Mouse (Mus musculus) lung, postnatal 14 days (tissue): ENCODE results near the gene Abca1.

ENCODE experiments used
- DNase-seq: peaks from one replicate; pipeline ENCODE4 v3.0.0; 2021

Abca1 gene

DNA sequence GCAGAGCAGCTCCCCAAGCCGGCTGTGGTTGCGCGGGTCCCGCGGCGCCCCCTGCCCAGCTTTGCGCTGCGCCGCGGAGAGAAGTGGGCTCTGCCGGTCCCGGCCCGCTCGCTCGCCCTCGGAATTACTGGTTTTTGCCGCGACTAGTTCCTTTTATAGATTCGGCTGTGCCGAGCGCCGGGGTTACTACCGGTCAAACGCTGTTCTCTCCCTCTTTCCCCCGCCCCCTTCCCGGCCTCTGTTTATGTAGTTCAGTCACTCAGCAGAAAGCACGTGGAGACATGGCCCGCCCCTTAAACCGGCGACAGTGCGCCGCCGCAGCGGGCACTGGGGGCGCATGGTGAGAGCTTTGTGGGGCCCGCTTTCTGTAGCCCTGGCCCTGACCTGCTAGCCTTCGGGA lies at the start of gene Abca1:
TSS of gene Abca1 (minus strand) at position 129 of the 400 bp plus-strand sequence.
- peak; percentile 96 for DNase-seq

GRCm38 (mm10) chr4:53204482-53204881 lies 44.8 kb upstream of the Abca1 start:
- DNase-seq, result no peak

GRCm38 (mm10) chr4:53203595-53204400 lies 44.1 kb upstream of the Abca1 start:
- DNase-seq, result no peak

DNA sequence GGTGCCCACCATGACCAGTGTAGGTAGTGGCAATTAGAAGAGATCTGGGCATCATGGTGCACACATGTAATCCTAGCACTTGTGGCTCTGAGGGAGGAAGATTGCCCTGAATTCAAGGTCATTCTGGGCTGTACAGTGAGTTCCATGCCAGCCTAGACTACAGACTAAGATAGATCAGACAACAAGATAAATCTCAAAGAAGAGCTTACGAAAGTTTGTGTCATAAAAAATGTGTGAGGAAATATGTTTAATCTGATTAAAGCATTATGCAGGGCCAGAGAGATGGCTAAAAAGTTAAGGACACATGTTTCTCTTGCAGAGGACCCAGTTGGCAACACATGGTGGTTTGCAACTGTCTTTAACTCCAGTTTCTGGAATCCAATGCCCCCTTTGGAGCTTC lies 40.6 kb upstream of the Abca1 start:
- no peak for DNase-seq

DNA sequence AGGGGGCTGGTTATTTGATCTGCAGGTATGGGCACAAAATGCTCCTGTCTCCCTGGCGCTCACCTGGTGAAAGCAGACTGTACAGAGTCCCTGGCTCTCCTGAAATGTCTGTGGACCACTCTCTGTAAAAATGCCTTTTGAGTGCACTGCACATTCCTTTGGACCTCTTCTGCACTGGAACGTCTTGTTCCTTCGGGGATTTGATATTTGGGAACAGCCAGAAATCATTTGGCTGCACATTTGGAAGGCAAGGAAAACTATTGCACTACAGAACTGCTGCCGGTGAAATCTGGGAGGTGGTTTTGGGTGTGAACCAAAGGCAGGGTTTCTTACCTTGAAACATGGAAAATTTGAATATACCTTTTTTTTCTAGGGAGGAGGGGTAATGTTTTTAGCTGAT lies 38.1 kb upstream of the Abca1 start:
- peak; percentile 35 for DNase-seq

DNA sequence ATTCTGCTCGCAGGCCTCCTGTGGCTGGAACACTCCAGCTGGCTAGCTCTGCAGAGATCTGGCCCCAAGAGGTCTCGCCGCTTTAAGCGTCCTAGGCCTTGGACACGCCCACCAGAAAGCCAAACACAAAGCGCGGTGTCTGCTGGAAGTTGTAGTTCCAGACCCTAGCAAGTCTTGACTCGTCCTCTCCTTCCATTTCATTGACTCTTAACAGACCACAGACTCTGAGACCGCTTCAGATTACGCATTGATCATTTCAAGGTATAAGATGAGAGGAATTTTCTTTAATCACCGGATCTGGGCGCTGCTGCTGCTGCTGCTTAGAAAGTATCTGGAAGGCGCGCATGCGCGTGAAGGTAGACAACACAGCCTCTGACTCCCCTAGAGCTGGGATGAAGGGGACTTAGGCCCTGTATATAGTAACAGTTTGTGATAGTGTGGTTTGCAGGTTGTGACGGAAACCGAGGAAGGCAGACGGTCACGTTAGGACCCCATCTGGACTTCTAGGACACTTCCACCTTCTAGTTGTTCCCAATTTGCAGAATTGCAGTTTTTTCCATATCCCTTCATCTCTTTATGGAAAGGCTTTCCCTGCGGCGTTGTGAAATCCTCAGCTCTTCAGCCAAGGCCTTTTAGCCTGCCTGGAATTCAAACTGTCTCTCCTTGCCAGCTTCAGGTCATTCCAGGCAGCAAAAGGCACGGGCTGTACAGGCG lies 36.5 kb upstream of the Abca1 start:
- peak; percentile 91 for DNase-seq

DNA sequence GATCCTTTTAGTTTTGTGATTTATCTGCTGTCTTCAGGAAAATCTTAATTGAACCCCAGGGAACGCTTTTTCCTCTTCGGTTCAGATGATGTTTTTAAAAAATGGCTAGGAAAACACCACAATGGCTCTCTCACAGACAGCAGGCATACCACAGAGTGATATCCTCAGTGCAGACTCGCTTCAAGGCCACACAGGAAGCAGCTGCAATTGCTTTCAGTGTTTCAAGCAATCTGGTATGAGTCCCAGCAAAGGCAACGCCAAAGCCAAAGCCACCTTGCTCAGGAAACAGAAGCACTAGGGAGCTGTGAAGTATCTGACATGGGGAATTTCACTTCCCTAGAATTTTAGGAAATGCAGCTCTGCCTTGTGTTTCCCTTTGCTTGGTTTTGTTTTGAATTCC lies 27.4 kb upstream of the Abca1 start:
- no peak for DNase-seq

- DNase-seq, result no peak
Observed at GRCm38 (mm10) chr4:53186573-53186972, 26.9 kb upstream of the Abca1 start.

- DNase-seq, result no peak
Observed at GRCm38 (mm10) chr4:53186141-53186540, 26.4 kb upstream of the Abca1 start.

- no peak for DNase-seq
Observed at GRCm38 (mm10) chr4:53181479-53181878, 21.8 kb upstream of the Abca1 start.

DNA sequence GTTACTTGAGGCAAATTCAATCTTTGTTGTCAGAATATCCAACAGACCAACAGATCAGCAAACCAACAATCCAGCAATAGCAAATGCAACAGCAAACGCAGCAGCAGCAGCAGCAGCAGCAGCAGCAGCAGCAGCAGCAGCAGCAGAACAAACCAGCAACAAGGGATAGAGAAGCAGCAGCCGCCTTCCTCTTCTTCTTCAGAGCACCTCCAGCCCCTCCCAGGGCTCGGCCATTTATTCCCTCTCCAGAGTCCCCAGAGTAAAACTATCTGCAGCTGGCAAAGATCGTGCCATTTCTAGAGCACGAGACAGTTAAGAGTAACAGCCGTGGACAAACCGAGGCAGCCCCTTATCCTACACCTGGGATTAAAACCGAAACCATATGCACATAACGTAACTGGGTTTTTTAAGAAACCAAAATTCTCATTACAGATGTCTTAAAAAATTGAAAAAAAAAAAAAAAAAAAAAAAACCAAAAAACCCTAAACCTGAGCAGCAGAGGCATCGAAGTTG lies 19.7 kb upstream of the Abca1 start:
- no peak for DNase-seq

DNA sequence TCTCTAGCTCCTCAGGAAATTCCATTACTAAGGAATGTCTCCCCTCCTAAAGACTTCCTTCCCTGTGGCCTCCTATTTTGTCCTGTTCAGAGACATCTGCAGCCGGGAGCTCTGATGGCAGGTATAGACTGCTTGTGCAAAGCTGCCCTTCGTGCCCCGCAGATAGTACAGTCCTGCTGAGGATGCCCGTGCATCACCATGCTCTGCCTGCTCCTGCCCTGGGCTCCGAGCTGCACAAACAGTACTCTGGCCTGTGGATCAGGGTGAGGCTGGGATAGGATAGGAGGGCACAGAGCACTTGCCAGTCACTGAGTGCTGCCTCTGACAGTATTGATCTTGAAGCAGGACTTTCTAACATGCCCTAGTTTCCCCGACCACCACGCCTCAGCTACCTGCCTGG lies 18.8 kb upstream of the Abca1 start:
- no peak for DNase-seq

DNA sequence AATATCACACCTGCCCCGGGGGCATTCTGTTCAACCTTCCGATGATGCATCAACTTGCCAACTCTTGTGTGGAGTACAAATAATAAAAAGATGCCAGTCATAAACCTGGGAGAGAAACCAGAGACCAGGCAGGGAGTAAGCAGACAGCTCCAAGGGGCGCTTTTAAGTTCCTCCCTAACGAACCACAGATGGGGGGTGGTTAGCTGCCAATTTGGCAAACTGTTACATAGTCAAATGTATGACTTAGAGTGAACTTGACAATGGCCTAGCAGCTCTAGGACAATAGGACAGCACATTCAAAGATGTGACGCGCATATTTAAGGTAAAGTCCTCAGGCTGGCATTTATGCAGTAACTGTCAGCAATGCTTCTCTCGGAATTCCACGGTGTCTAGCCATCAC lies 18.0 kb upstream of the Abca1 start:
- no peak for DNase-seq

DNA sequence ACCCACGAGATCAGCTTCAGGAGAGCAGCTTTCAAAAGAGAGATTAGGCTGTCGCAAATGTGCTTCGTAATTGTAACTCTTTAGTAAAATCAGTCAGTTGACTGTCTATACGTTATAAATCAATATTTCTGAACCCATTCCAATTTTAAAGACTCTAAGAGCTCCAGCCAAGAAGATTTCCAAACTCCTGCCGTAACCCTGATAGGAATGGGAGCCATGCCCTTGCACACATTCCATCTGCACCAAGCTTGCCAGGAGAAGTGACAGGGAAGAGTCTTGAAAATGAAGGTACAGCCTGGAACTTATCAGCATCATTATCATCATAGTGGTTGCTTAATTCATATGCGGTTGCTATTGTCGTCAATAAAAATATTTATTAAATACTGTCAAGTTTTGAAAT lies 15.2 kb upstream of the Abca1 start:
- no peak for DNase-seq

DNA sequence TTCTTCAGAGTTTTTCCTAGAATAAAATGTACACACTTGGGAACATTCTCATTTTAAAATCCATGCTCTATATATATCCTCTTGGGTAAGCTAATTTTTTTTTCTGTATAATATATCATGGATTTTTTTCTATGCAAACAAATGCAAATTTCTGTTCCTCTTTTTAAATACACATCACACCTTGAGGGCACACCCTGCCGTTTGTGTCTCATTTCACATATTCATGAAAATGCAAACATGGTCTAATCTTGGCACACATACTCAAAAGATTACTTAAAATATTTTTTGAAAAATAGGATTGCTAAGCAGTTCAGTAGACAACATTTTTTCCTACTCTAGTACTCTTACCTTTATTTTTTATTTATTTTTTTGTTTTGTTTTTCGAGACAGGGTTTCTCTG lies 10.7 kb upstream of the Abca1 start:
- DNase-seq, result no peak

DNA sequence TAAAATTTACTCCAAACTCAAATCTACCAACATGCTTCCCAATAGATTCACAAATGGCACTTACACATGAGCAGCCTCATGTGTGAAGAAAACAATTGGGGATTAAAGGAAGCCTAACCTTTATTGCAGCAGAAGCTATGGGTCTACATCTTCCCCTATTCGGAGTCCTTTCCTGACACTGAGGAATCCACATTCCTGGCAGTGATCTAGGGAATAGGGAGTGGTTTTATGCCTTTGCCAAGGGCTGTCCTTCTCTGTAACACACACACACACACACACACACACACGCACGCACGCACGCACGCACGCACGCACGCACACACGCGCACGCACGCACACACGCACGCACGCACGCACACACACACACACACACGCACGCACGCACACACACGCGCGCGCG lies 5.5 kb upstream of the Abca1 start:
- DNase-seq, result no peak

GRCm38 (mm10) chr4:53159176-53159575 lies 519 bp downstream of the Abca1 start:
- peak; percentile 37 for DNase-seq

GRCm38 (mm10) chr4:53158634-53159033 lies 1.1 kb downstream of the Abca1 start:
- DNase-seq, result peak; percentile 93

GRCm38 (mm10) chr4:53155471-53155870 lies 4.2 kb downstream of the Abca1 start:
- no peak for DNase-seq

- no peak for DNase-seq
Observed at GRCm38 (mm10) chr4:53153711-53154110, 6.0 kb downstream of the Abca1 start.

DNA sequence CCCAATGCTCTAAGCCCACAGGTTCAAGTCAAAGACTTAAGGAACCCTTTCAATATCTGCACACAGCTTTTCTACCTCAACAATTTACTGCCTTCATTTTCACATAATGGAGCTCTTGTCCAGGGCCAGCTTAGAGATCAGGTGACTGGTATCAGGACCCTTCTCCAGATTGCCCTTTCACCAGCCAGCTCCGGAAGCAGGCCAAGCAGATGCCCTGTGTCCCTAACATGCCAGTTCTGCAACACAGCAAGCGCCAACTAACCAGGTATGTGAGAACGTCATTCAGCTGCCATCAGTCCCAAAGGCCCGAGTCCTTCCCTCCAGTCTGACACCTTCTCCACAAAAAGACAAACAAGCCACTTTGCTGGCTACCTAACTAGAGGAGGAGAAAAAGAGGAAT lies 6.6 kb downstream of the Abca1 start:
- DNase-seq, result no peak

- no peak for DNase-seq
Observed at GRCm38 (mm10) chr4:53152655-53153054, 7.0 kb downstream of the Abca1 start.

DNA sequence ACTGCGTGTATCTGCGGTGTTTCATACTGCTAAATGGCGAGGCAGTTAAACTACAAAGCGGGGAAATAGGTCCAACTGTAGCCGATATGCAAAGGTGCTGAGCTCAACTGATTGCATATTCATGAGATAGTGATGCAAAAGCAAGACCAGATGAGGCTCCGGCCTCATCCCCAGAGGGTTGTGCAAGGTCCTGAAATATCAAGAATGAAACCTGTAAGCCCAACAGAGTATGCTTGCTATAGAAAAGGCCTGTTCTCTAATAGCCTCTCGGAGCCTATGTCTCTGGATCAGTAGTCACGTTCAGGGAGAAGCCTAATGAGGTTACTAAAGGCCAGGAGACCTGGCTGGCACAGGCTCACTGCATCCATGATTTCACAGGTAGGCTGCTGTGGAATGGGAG lies 9.2 kb downstream of the Abca1 start:
- DNase-seq, result no peak

DNA sequence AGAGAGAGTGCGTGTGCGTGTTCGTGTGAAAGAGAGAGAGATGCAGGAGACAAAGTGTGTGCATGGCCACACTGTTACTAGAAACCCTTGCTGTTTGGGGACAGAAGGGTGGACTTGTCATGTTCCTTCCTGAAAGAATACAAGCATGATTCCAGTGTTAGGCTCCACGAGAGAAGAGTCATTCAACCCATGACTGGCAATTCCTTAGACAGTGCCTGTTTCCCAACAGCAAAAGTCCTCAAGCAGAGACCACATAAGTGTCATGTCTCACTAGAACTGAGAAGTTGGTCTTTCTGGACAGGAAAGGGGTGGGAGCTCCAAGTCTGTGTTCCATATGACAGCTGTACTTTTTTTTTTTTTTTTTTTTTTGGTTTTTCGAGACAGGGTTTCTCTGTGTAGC lies 10.1 kb downstream of the Abca1 start:
- no peak for DNase-seq
